Mouse (Mus musculus) intestine, embryonic 14.5 days (tissue): ENCODE measurements around the gene Ovgp1. TPM values are rescaled to one million over a fixed set of nuclear protein-coding genes. Genes with fewer than 3 reads are reported as not detected.
"Not testable (repeated sequence)": the region's sequence is repeated elsewhere in the genome, so short reads cannot be mapped to it uniquely, and the experiment has no call there.

Experiments
- ATAC-seq: fragments of 200-750 bp; cut with Nextera tagmentation; replicated peaks from 2 replicates; pipeline ENCODE4 v1.8.0; 2017; ENCODE audit warnings: low read depth, moderate number of reproducible peaks, moderate TSS enrichment, moderate library complexity; ENCODE audit not compliant: low FRiP score, low TSS enrichment
- DNase-seq: peaks from one replicate; pipeline ENCODE4 v3.0.0-alpha.2; 2018; ENCODE audit warnings: low spot score
- H3K27ac ChIP-seq: fragments of 300-500 bp; sonication (generic); 2 replicates; pipeline ENCODE4 v1.5.1; 2014; ENCODE audit warnings: low read depth, mild to moderate bottlenecking, control low read depth
- H3K27me3 ChIP-seq: fragments of 300-500 bp; sonication (generic); replicated peaks from 2 replicates; pipeline ENCODE4 v1.6.1; 2014; ENCODE audit warnings: low read length, control low read depth; ENCODE audit not compliant: control insufficient read depth, insufficient read depth
- H3K36me3 ChIP-seq: fragments of 300-500 bp; sonication (generic); 2 replicates; pipeline ENCODE4 v1.6.1; 2014; ENCODE audit warnings: low read length, control low read depth; ENCODE audit not compliant: control insufficient read depth, insufficient read depth
- H3K4me1 ChIP-seq: fragments of 300-500 bp; sonication (generic); replicated peaks from 2 replicates; pipeline ENCODE4 v1.6.1; 2014; ENCODE audit warnings: low read length, control low read depth, mixed read lengths; ENCODE audit not compliant: control insufficient read depth, insufficient read depth
- H3K4me2 ChIP-seq: fragments of 300-500 bp; sonication (generic); 2 replicates; pipeline ENCODE4 v1.6.1; 2014; ENCODE audit warnings: low read length
- H3K4me3 ChIP-seq: fragments of 300-500 bp; sonication (generic); 2 replicates; pipeline ENCODE4 v1.5.1; 2014; ENCODE audit warnings: low read depth, low read length, control low read depth, mixed read lengths
- H3K9ac ChIP-seq: fragments of 300-500 bp; sonication (generic); 2 replicates; pipeline ENCODE4 v1.6.1; 2014; ENCODE audit warnings: mild to moderate bottlenecking, low read length
- H3K9me3 ChIP-seq: fragments of 300-500 bp; sonication (generic); 2 replicates; pipeline ENCODE4 v1.6.1; 2016; ENCODE audit warnings: low read length, control low read depth; ENCODE audit not compliant: control insufficient read depth
- WGBS: fragments of 180-500 bp; shearing (Covaris S2); extraction: QIAGEN DNeasy Blood & Tissue Kit; methylation state at CpG from one replicate; pipeline ENCODE4 v1.1.7; 2014; 5-methylcytosine and 5-hydroxymethylcytosine counted together
- polyA plus RNA-seq: library from polyadenylated mRNA; unstranded; fragments of >200 nt; fragmentation: Nextera tagmentation; extraction: Ambion mirVana; gene quantifications from 2 replicates; pipeline ENCODE4 v1.2.1, GENCODE M21; 2014

The Ovgp1 gene
- polyA plus RNA-seq, 1 experiment from 2014 or later = 1.1 TPM

GRCm38 (mm10) chr3:105960700-105961099 is 12.8 kb upstream of the Ovgp1 start:
- Histone ChIP-seq H3K4me1 (peaks cover 24% of the 10 kb centered on the region), H3K4me2 (peak overlapping the region; percentile 86), H3K27ac (no peak overlapping the region), H3K9ac (no peak overlapping the region), H3K27me3 (no peaks in the 10 kb centered on the region), H3K9me3 (no peaks in the 10 kb centered on the region), H3K4me3 (peak overlapping the region; percentile 59), H3K36me3 (peaks cover 66% of the 10 kb centered on the region)
- no peak for DNase-seq
- ATAC-seq = no peak
- WGBS = 92% methylated on average over 2 of the region's 2 CpGs

DNA sequence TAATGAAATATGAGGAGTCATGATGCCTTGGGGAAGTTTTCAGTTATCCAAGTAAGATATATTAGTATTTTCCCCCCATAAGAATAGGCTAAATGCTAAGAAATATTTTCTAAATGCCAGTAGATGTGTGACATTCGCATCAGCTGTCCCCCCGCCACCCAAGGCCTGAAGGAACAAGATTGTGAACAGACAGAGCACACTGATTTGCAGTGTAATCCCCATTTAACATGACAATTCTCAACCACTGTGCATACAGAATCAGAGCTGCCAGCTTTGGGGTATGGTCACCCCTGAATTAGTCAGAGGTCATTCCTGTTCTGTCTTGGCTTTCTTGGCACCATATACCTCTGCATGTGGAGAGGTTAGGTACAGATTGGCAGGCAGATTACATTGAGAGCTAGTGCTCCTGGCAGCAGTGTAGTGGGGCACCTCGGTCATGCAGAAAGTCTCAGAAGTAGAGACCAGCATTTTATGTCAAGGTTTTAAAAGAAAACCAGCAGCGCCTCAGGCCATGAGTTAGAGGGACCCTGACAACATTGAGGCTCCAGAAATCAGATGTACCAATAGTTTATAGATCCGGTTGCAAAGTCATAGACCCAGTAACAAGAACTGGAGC is 1.6 kb upstream of the Ovgp1 start:
- 0 out of 2 replicates have a peak, but pooled peaks have one; percentile 10 for ATAC-seq
- 80% methylated on average over 5 of the region's 5 CpGs for WGBS

GRCm38 (mm10) chr3:105974174-105974573 is 663 bp downstream of the Ovgp1 start:
- H3K4me1 ChIP-seq = no peaks in the 10 kb centered on the region
- H3K4me3 ChIP-seq = no peak overlapping the region
- H3K27ac ChIP-seq = no peak overlapping the region
- no peak overlapping the region for H3K9ac ChIP-seq
- ATAC-seq (no peak), DNase-seq (no peak)
- 92% methylated on average over 2 of the region's 2 CpGs for WGBS
- no peaks in the 10 kb centered on the region for H3K9me3 ChIP-seq
- H3K36me3 ChIP-seq = peaks cover 16% of the 10 kb centered on the region
- no peak overlapping the region for H3K4me2 ChIP-seq
- no peaks in the 10 kb centered on the region for H3K27me3 ChIP-seq

More for the DNA sequence above, 1.6 kb upstream of the Ovgp1 start:
- Histone ChIP-seq H3K9me3 (no peaks in the 10 kb centered on the region), H3K4me1 (no peaks in the 10 kb centered on the region), H3K27me3 (no peaks in the 10 kb centered on the region), H3K4me2 (no peak overlapping the region), H3K36me3 (peaks cover 38% of the 10 kb centered on the region), H3K27ac (no peak overlapping the region), H3K4me3 (no peak overlapping the region), H3K9ac (no peak overlapping the region)
- no peak for DNase-seq

GRCm38 (mm10) chr3:105989611-105990010 is 16.1 kb downstream of the Ovgp1 start:
- H3K4me1 ChIP-seq, H3K4me2 ChIP-seq, H3K27me3 ChIP-seq, H3K4me3 ChIP-seq, H3K27ac ChIP-seq, DNase-seq, H3K36me3 ChIP-seq, ATAC-seq, H3K9me3 ChIP-seq, H3K9ac ChIP-seq: not testable (repeated sequence)
- 60% methylated on average over 5 of the region's 5 CpGs for WGBS

DNA sequence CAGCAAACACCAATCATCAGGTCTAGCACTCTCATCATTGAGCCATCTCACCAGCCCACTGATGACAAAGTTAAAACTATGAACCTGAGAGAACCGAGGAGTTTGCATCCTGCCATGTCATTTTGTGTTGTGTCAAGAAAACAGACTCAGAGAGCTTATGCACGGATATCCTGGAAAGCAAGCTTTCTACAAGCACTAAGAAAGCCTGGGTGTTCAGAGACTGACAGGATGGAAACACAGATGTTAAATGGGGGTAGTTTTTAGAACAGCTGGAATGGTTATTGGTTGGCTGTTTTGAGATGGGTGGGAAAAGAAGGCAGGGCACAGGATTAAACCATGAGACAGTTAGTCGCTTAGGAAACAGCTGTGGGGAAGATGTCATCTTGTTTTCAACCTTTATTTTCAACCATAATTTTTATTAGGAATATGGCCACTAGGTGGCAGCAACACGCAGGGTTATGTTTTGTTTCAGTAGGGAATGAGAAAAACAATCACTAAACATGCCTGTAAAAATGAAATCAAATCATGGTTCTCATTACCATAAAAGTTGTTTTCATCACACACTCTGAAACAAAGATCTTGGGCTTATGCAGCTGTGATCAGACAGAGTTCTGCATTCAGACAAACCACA is 18.3 kb downstream of the Ovgp1 start:
- no peak for ATAC-seq
- Histone ChIP-seq H3K4me3 (no peak overlapping the region), H3K4me1 (no peaks in the 10 kb centered on the region), H3K27me3 (no peaks in the 10 kb centered on the region), H3K36me3 (no peaks in the 10 kb centered on the region), H3K27ac (no peak overlapping the region), H3K9ac (no peak overlapping the region), H3K4me2 (no peak overlapping the region), H3K9me3 (no peaks in the 10 kb centered on the region)
- 29% methylated on average over 4 of the region's 4 CpGs for WGBS
- DNase-seq = peak; percentile 76

GRCm38 (mm10) chr3:105994730-105995129 is 21.2 kb downstream of the Ovgp1 start:
- H3K27ac ChIP-seq = no peak overlapping the region
- 62% methylated on average over 2 of the region's 2 CpGs for WGBS
- DNase-seq (no peak), ATAC-seq (no peak)
- no peak overlapping the region for H3K4me2 ChIP-seq
- H3K27me3 ChIP-seq = no peaks in the 10 kb centered on the region
- H3K9me3 ChIP-seq = no peaks in the 10 kb centered on the region
- no peaks in the 10 kb centered on the region for H3K36me3 ChIP-seq
- no peak overlapping the region for H3K4me3 ChIP-seq
- H3K4me1 ChIP-seq = no peaks in the 10 kb centered on the region
- no peak overlapping the region for H3K9ac ChIP-seq

- no peak overlapping the region for H3K27ac ChIP-seq
- H3K9ac ChIP-seq = no peak overlapping the region
- ATAC-seq = peak; percentile 27; the same call in 1 of the 2 replicates
- WGBS = 17% methylated on average over 11 of the region's 11 CpGs
- H3K4me3 ChIP-seq = no peak overlapping the region
- H3K27me3 ChIP-seq = no peaks in the 10 kb centered on the region
- H3K4me2 ChIP-seq = peak overlapping the region; percentile 36
- H3K9me3 ChIP-seq = no peaks in the 10 kb centered on the region
- H3K36me3 ChIP-seq = no peaks in the 10 kb centered on the region
- H3K4me1 ChIP-seq = no peaks in the 10 kb centered on the region
- DNase-seq = no peak
Measured at GRCm38 (mm10) chr3:106000707-106001375, 27.3 kb downstream of the Ovgp1 start.

DNA sequence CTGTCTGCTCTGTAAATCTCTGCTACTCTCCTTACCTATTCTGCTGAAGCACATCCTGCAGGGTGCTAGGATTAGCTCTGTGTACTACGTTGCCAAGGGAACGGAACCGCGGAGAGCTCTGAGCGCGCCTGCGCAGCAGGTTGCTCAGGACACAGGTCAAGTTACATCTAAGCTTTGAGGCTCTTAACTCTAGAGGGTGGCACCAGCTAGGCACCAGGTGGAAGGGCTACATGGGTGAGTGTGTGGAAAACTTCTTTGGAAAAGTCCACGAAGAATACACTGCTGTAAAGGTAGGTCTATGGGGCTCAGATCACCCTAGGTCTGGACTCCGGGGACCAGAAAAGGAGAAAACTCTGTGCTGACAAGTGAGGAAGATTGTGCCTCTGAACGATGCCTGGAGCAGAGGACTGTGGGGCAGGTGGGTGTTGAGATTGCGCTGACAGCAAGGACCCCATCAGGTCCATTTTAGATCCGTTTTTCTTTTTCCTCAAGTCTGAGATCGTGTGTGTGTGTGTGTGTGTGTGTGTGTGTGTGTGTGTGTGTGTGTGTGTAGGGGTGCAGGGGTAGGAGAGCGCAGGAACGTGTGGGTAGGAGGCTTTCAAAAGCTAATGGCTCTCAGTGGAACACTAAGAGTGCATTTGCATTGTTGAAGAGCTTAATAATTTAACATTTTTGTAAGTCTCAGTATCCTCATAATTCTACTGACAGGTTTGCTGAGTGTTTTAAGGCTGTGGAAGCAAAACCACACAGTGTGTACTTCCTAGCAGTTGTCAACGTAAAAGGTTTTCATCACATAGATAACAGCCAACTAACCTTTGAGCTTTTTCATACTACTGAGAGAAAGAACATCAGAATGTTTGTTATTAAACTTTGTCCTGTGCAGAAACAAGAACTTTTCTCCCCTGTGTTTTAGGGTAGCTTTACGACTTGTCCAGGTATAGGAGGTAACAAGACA is 28.2 kb downstream of the Ovgp1 start:
- no peaks in the 10 kb centered on the region for H3K27me3 ChIP-seq
- ATAC-seq = peak; percentile 93
- DNase-seq = peak; percentile 69
- no peaks in the 10 kb centered on the region for H3K36me3 ChIP-seq
- H3K4me3 ChIP-seq = no peak overlapping the region
- H3K9ac ChIP-seq = no peak overlapping the region
- 20% methylated on average over 17 of the region's 17 CpGs for WGBS
- no peak overlapping the region for H3K27ac ChIP-seq
- no peaks in the 10 kb centered on the region for H3K4me1 ChIP-seq
- H3K4me2 ChIP-seq = peak overlapping the region; percentile 36
- no peaks in the 10 kb centered on the region for H3K9me3 ChIP-seq
